Mouse (Mus musculus): ENCODE measurements at regions not wholly inside any gene's neighbourhood (a gene's known extent, or its start where the extent isn't known, plus 50 kb on each side); places are given as distances from the start of the nearest gene placed in this dataset.

DNA sequence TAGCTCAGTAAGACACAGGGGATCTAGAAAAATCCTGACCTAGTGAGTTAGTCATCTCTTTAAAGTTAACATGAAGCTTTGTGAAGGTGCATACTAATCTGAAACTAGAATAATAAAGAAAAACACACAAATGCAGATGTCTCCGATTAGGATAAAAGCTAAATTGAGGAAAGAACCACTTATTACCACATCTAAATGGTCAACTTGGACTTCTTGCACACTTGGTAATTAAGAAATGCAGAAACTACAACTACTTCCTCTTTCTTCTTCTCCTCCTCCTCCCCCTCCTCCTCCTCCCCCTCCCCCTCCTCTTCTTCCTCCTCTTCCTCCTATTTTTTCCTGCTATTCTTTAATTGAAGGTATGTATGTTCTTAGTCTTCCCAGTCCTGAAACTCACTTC is 116.3 kb downstream of the Dkk1 start:
- DNase-seq = no peak

DNA sequence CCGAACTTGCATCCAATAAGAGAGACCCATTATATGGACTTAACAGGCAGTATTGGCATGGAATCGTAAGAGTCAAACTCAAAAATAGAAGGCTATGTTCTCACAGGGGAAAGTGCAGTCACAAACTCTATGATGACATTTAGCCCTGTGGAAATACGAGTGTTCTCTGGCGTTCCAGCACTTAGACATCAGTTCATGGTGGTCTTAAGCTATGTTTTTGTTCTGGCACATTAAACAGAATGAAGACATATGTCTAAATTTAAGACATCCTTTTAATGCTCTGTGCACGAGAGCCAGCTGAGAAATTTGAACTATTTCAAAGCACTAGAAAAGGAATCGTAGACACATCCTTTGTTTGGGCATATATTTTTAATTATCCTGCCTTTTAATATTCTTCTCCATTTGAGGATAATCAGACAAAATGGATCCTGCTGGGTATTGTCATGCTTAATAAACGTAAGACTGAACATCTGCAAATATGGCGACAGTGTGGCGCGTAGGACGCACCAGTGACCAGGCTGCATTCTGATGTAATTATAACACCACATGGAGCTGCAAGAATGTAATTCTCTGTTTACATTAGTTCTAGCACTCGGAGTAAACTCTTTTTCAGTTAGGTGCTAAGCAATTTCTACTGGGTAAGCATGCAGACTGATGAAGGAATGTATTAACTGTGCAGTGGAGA is 114.3 kb downstream of the Dkk1 start:
- DNase-seq = no peak

DNA sequence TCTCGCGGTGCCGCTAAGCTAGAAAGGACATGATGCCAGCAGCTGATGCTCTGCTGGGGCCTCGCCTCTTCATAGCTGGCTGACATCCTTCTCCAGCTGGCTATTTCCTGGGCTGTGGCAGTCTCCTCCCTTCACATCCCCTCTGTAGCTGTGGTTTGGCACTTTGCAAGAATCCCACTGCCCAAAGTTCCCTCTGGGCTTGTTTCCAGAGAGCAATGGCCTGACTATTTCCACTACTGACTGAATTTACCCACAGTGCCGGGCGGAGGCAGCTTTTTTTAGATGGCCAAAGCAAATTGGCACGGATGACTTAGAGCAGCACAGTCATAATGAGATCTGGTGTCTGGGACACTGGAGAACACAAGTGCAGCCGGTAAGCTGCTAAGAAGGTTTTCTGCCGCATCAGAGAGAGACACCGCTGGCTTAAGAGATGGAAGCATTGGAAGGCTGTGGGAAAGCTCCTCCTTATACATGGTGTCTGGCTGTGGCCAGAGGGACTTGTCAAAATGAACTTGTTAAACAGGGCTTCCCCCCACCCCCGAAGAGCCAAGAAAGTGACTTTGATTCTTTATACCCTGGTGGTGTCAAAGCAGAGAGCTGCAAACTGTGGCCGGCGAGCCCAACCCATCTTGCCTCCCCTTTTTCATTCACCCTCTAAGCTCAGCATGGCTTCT is 98.5 kb downstream of the Dkk1 start:
- no peak for DNase-seq

DNA sequence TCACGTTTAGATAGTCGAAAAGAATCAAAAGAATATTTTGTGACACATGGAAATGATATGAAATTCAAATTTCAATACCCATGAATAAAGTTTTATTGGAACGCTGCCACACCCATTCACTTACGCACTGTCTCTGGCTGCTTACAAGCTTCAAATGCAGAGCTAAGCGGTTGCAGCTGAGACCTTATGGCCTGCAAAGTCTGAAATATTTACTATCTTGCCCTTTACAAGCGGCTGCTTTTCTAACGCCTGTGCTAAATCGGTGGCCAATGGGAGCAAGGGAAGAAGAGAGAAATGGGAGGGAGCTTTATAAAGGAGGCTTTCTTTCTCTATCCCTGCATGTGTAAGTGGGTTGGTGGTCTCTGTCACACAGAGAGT is 97.9 kb downstream of the Dkk1 start:
- DNase-seq = peak; percentile 29

DNA sequence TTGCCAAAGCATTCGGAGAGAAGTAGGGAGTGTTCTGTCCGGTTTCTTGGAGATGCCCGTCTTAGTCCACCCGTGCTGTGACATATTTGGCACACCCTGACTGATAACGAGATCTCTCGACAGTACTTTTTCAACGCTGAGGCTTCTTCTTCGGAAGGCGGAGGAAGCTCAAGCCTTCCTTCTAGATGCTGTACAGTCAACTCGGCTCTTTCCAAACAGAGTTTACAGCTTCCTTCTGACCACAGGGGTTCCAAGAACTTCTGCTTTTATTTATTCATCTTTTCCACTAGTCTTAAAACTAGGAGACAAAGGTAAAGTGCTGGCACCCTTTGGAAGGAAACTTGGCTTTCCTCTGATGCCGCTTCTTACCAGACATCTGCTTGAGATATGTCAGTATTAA is 96.8 kb downstream of the Dkk1 start:
- DNase-seq = no peak

DNA sequence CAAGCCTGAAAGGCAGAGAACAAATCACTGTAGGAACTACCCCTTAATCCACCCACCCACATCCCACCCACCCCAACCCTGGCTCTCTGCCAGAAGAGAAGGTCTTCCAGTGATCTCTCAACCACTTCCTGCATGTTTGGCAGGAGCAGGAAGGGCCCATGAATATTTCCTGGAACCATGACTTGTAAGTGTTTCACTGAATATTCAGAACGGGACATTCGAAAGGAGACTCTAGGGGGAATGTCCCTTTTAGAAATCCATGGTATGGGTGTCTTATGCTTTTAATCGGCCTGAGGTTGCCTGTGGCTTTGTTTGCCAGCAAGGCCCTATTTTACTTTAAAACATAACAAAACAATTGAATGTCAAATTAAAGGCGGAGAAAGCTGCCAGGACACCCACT is 66.0 kb downstream of the Dkk1 start:
- no peak for DNase-seq

DNA sequence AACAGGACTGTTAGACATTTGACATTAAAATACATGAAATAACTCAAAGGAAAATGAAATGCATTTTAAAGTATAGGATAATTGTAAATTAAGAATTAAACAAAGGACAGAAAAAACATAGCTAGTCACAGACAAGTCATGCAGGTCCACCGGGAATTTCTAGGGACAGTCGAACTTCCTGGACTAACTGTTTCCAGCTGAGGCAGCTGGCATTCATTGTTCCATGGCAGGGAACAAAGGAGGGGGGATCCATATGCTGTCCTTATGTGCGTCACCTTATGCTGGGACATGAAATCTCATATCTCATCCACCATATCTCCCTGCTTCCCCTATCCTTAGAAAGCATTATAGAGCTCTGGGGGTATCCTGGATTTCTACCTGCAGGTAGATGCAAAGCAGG is 59.7 kb downstream of the Dkk1 start:
- peak; percentile 74 for DNase-seq

DNA sequence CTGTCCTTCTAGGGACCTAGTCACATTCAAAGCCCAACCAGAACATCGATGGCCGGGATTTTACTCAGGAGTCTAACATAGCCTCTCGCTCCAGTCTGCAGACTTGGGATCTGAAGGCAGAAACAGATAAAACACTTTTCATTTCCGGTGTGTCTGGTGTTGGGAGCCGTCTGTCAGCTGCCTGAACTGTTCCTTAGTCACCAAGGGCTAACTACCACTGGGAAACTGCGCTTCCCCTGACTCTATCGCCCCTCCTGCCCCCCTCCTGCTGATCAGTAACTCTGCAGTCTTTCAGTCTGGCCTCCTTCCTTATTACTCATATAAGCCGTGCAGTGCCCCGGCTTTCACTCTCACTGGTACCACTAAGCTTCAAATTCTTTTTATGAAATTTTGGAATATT is 58.5 kb downstream of the Dkk1 start:
- DNase-seq = no peak

All from embryo, embryonic 11 days (tissue).